Mouse (Mus musculus): Measurements from ENCODE around the gene Abcc12. TPM values are rescaled to one million over a fixed set of nuclear protein-coding genes. Genes with fewer than 3 reads are reported as not detected.

The Abcc12 gene
- total and polyA plus RNA-seq, 3 experiments: not detected

GRCm38 (mm10) chr8:86449870-86450515, 130.5 kb downstream of the Abcc12 start:
- H3K9me3 ChIP-seq (replicated peaks; ENCODE audit: low read length): no peaks in the 10 kb centered on the region
- H3K27ac ChIP-seq (ENCODE audit: insufficient read depth, low read depth): no peak overlapping the region
- H3K4me2 ChIP-seq (ENCODE audit: insufficient read depth, low read depth, poor library complexity, severe bottlenecking): no peak overlapping the region
- no peaks in the 10 kb centered on the region for H3K79me2 ChIP-seq (replicated peaks; ENCODE audit: control insufficient read depth, extremely low read depth, insufficient read depth, poor library complexity, severe bottlenecking)
- dilution Hi-C loops (cut with MboI; ENCODE audit: extremely low pct_ligation_motif_present, extremely low pct_unique_long_range_greater_than_20kb, low sequenced_read_pairs): no loop called here
- H3K36me3 ChIP-seq (replicated peaks in 1 of 2; ENCODE audit: control insufficient read depth in 1 of 2, insufficient read depth in 1 of 2, low read length in 1 of 2): no peaks in the 10 kb centered on the region
- DNase-seq (ENCODE audit: extremely low read depth): no peak
- no peak overlapping the region for H3K4me3 ChIP-seq (replicated peaks in 1 of 3; ENCODE audit: low read depth in 2 of 3, low read length in 2 of 3, poor library complexity in 1 of 3)
- no peaks in the 10 kb centered on the region for H3K4me1 ChIP-seq (ENCODE audit: control insufficient read depth in 1 of 2, insufficient read depth in 2 of 2)
- H3K27me3 ChIP-seq (replicated peaks): peaks cover 1% of the 10 kb centered on the region
- no peak overlapping the region for H3K9ac ChIP-seq (ENCODE audit: insufficient read depth, low read depth)
- no peak for TF ChIP-seq RAD21 (IDR thresholded peaks at IDR 0.05; ENCODE audit: low read depth, low read length)
- TF ChIP-seq ETS1 (conservative IDR thresholded peaks at IDR 0.05; ENCODE audit: low read depth, low read length): no peak
- no peak for TF ChIP-seq MAX (IDR thresholded peaks at IDR 0.05; ENCODE audit: low read length)
- no peak for TF ChIP-seq MEF2A (IDR thresholded peaks at IDR 0.05; ENCODE audit: borderline replicate concordance, low read depth, low read length)
- no peak for TF ChIP-seq SIN3A (IDR thresholded peaks at IDR 0.05; ENCODE audit: low read length)
- TF ChIP-seq IRF4 (IDR thresholded peaks at IDR 0.05; ENCODE audit: low read depth, low read length): no peak
- TF ChIP-seq CHD1 (IDR thresholded peaks at IDR 0.05; ENCODE audit: low read depth, low read length): no peak
- no peak for TF ChIP-seq NRF1 (IDR thresholded peaks at IDR 0.05; ENCODE audit: low read depth, low read length)
- no peak for TF ChIP-seq CTCF (conservative IDR thresholded peaks at IDR 0.05 in 1 of 2, IDR thresholded peaks at IDR 0.05 in 1 of 2; ENCODE audit: low read depth in 2 of 2, low read length in 2 of 2)
- TF ChIP-seq ZMIZ1 (IDR thresholded peaks at IDR 0.05; ENCODE audit: low read depth, low read length): no peak
- no peak for TF ChIP-seq HCFC1 (IDR thresholded peaks at IDR 0.05; ENCODE audit: low read depth, low read length)
- TF ChIP-seq ELF1 (IDR thresholded peaks at IDR 0.05; ENCODE audit: low read depth, low read length): no peak
- no peak for TF ChIP-seq KAT2A (IDR thresholded peaks at IDR 0.05; ENCODE audit: insufficient replicate concordance, low read length)
- no peak for TF ChIP-seq EP300 (IDR thresholded peaks at IDR 0.05; ENCODE audit: low read length)
- no peak for TF ChIP-seq ZKSCAN1 (IDR thresholded peaks at IDR 0.05; ENCODE audit: borderline replicate concordance, low read depth, low read length)
- TF ChIP-seq MAFK (IDR thresholded peaks at IDR 0.05; ENCODE audit: insufficient replicate concordance, low read length): no peak
- TF ChIP-seq USF2 (conservative IDR thresholded peaks at IDR 0.05; ENCODE audit: low read depth, low read length): no peak
- in situ Hi-C loops (cut with MboI; ENCODE audit: low pct_ligation_motif_present, low pct_unique_long_range_greater_than_20kb, low sequenced_read_pairs): no loop called here

- Histone ChIP-seq H3K36me3 (replicated peaks in 1 of 2; ENCODE audit: control insufficient read depth in 1 of 2, insufficient read depth in 1 of 2, low read length in 1 of 2) (no peaks in the 10 kb centered on the region), H3K4me1 (ENCODE audit: control insufficient read depth in 1 of 2, insufficient read depth in 2 of 2) (no peaks in the 10 kb centered on the region), H3K4me2 (ENCODE audit: insufficient read depth, low read depth, poor library complexity, severe bottlenecking) (no peak overlapping the region), H3K9me3 (replicated peaks; ENCODE audit: low read length) (no peaks in the 10 kb centered on the region), H3K27ac (ENCODE audit: insufficient read depth, low read depth) (no peak overlapping the region), H3K27me3 (replicated peaks) (peaks cover 1% of the 10 kb centered on the region), H3K4me3 (replicated peaks in 1 of 3; ENCODE audit: low read depth in 2 of 3, low read length in 2 of 3, poor library complexity in 1 of 3) (no peak overlapping the region), H3K9ac (ENCODE audit: insufficient read depth, low read depth) (no peak overlapping the region), H3K79me2 (replicated peaks; ENCODE audit: control insufficient read depth, extremely low read depth, insufficient read depth, poor library complexity, severe bottlenecking) (no peaks in the 10 kb centered on the region)
- DNase-seq (ENCODE audit: extremely low read depth): no peak
- in situ Hi-C loops (cut with MboI; ENCODE audit: low pct_ligation_motif_present, low pct_unique_long_range_greater_than_20kb, low sequenced_read_pairs): no loop called here
- dilution Hi-C loops (cut with MboI; ENCODE audit: extremely low pct_ligation_motif_present, extremely low pct_unique_long_range_greater_than_20kb, low sequenced_read_pairs): no loop called here
- TF ChIP-seq CTCF (conservative IDR thresholded peaks at IDR 0.05 in 1 of 2, IDR thresholded peaks at IDR 0.05 in 1 of 2; ENCODE audit: low read depth in 2 of 2, low read length in 2 of 2) (no peak), RCOR1 (conservative IDR thresholded peaks at IDR 0.05; ENCODE audit: low read depth, low read length) (no peak), JUN (IDR thresholded peaks at IDR 0.05; ENCODE audit: insufficient read depth, low read depth, low read length) (no peak), NELFE (IDR thresholded peaks at IDR 0.05; ENCODE audit: low read depth, low read length) (no peak), GABPA (IDR thresholded peaks at IDR 0.05; ENCODE audit: insufficient replicate concordance, low read depth, low read length) (no peak), RAD21 (IDR thresholded peaks at IDR 0.05; ENCODE audit: low read depth, low read length) (no peak), NRF1 (IDR thresholded peaks at IDR 0.05; ENCODE audit: low read depth, low read length) (no peak), UBTF (IDR thresholded peaks at IDR 0.05; ENCODE audit: low read depth, low read length) (no peak), ZKSCAN1 (IDR thresholded peaks at IDR 0.05; ENCODE audit: borderline replicate concordance, low read depth, low read length) (no peak)
These were observed 135.0 kb downstream of the Abcc12 start for GRCm38 (mm10) chr8:86445516-86445915.
